Comparison of ENCODE assay signal across 22 mouse cellular contexts in the genomic region with DNA sequence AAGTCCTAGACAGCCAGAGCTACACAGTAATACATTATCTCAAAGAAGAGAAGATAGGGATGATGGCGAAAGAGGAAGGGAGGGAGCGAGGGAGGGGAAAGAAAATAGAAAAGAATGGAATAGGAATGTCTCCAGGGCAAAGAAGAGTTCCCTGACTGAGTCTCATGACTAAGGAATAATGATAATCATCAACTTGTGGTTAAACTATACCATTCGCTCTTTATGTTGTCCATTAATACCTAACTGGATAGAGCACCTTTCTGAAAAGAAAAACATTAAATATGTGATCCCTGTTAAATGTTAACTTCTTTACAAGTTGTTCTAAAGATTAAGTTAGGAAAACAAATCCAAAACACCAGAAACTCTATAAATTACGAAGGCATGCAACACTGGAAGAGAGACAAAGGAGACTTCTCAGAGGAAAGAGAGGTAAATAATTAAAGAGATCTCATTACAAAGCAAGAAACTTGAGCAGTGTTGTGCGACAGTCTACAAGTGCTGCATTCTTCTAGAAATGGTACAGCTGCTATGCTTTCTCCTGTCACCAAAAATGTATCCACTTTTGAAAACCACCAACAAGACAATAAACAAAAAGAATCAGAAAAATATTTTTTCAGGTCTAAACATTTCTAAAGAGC.
"Had no signal": no experiment of that assay in that cellular context is flagged by ENCODE, and none has a peak within 500 bp of the region (broad histone marks: within the 10 kb centered on the region; RNA-seq: fewer than 3 reads in every experiment).

No protein-coding gene starts in this region.

- H3K9me3 ChIP-seq: limb, embryonic 12.5 days; limb, embryonic 15.5 days; lung, embryonic 15.5 days; megakaryocyte, embryonic 14.5 days; midbrain, embryonic 10.5 days; neural tube, embryonic 13.5 days; stomach, embryonic 15.5 days had no signal

- H3K4me2 ChIP-seq: limb, embryonic 12.5 days; limb, embryonic 15.5 days; liver, embryonic 11.5 days; lung, embryonic 15.5 days; neural tube, embryonic 13.5 days; stomach, embryonic 15.5 days had no signal

- DNase-seq: kidney, adult 8-10 months; kidney, postnatal 25 days; left cerebral cortex, postnatal 4 days; liver, postnatal 0 days; lung, postnatal 10 days; lung, postnatal 36 days; midbrain, embryonic 14.5 days; retina, postnatal 1 day; right cerebral cortex, postnatal 25 days; spleen, adult 18-20 months; thymus, postnatal 25 days had no signal

- H3K36me3 ChIP-seq: stomach, embryonic 15.5 days had no signal

- H3K27me3 ChIP-seq: limb, embryonic 12.5 days; limb, embryonic 15.5 days; lung, embryonic 15.5 days; megakaryocyte, embryonic 14.5 days; neural tube, embryonic 13.5 days; stomach, embryonic 15.5 days had no signal

- H3K4me1 ChIP-seq: limb, embryonic 12.5 days; limb, embryonic 15.5 days; lung, embryonic 15.5 days; midbrain, embryonic 10.5 days; neural tube, embryonic 13.5 days; stomach, embryonic 15.5 days had no signal

- H3K27ac ChIP-seq: hindbrain, postnatal 0 days; limb, embryonic 12.5 days; limb, embryonic 15.5 days; liver, embryonic 14.5 days; lung, embryonic 15.5 days; midbrain, embryonic 10.5 days; neural tube, embryonic 13.5 days; stomach, embryonic 15.5 days had no signal

- ATAC-seq: hindbrain, postnatal 0 days; inflammation-experienced regulatory T-cells, adult 6 months; liver, postnatal 0 days had no signal

- H3K9ac ChIP-seq: limb, embryonic 12.5 days; limb, embryonic 15.5 days; liver, embryonic 14.5 days; liver, postnatal 0 days; lung, embryonic 15.5 days; neural tube, embryonic 13.5 days; stomach, embryonic 15.5 days had no signal

- H3K4me3 ChIP-seq: limb, embryonic 12.5 days; limb, embryonic 15.5 days; lung, embryonic 15.5 days; megakaryocyte, embryonic 14.5 days; midbrain, embryonic 10.5 days; neural tube, embryonic 13.5 days; stomach, embryonic 15.5 days had no signal
